Mouse (Mus musculus) MEL (cell line): ENCODE measurements around the gene Rpl10. TPM values are rescaled to one million over a fixed set of nuclear protein-coding genes. Genes with fewer than 3 reads are reported as not detected.

Source experiments
- DNase-seq: peaks from one replicate; pipeline ENCODE4 v3.0.0; 2011; ENCODE audit warnings: low read depth, low spot score
- H3K27ac ChIP-seq: 2 replicates; pipeline ENCODE4 v1.5.1; 2012; ENCODE audit warnings: low read depth, mild to moderate bottlenecking, control low read depth, low read length, moderate library complexity; ENCODE audit not compliant: control insufficient read depth
- H3K27me3 ChIP-seq, 2 experiments: fragments of 150-350 bp in 1 of 2; sonication (generic) in 1 of 2; 2 replicates each; pipeline ENCODE4 v1.6.1; 2012; ENCODE audit warnings: low read length in 2 of 2, mild to moderate bottlenecking in 2 of 2, improper control_type of control experiment in 1 of 2, moderate library complexity in 1 of 2; ENCODE audit not compliant: insufficient read depth in 2 of 2, control insufficient read depth in 1 of 2
- H3K36me3 ChIP-seq, 2 experiments: 2 replicates each; pipeline ENCODE4 v1.6.1; 2012 to 2014; ENCODE audit warnings: low read length in 2 of 2, improper control_type of control experiment in 1 of 2, inconsistent platforms in 1 of 2, mild to moderate bottlenecking in 1 of 2; ENCODE audit not compliant: insufficient read depth in 2 of 2, control insufficient read depth in 1 of 2
- H3K4me1 ChIP-seq, 2 experiments: fragments of 150-350 bp in 1 of 2; sonication (generic) in 1 of 2; 2 replicates each; pipeline ENCODE4 v1.6.1; 2012; ENCODE audit warnings: low read length in 2 of 2, improper control_type of control experiment in 1 of 2, mild to moderate bottlenecking in 1 of 2; ENCODE audit not compliant: insufficient read depth in 2 of 2, control insufficient read depth in 1 of 2
- H3K4me3 ChIP-seq, 2 experiments: fragments of 150-350 bp in 1 of 2; sonication (generic) in 1 of 2; 2 replicates each; pipeline ENCODE4 v1.5.1; 2012; ENCODE audit warnings: low read depth in 2 of 2, low read length in 2 of 2, mild to moderate bottlenecking in 2 of 2, moderate library complexity in 2 of 2, control low read depth in 1 of 2, improper control_type of control experiment in 1 of 2; ENCODE audit not compliant: control insufficient read depth in 1 of 2, insufficient read depth in 1 of 2
- H3K79me2 ChIP-seq: 2 replicates; pipeline ENCODE4 v1.6.1; 2012; ENCODE audit warnings: mild to moderate bottlenecking, low read length, moderate library complexity; ENCODE audit not compliant: control insufficient read depth, poor library complexity, insufficient read depth
- H3K9ac ChIP-seq: 2 replicates; pipeline ENCODE4 v1.6.1; 2012; ENCODE audit warnings: low read depth, mild to moderate bottlenecking, control low read depth, low read length, moderate library complexity; ENCODE audit not compliant: control insufficient read depth, poor library complexity, severe bottlenecking
- H3K9me3 ChIP-seq: fragments of 150-350 bp; sonication (generic); replicated peaks from 2 replicates; pipeline ENCODE4 v1.6.1; 2012; ENCODE audit warnings: mild to moderate bottlenecking, low read length, improper control_type of control experiment, moderate library complexity; ENCODE audit not compliant: insufficient read depth
- CHD1 ChIP-seq: IDR thresholded peaks from 2 replicates; pipeline ENCODE4 v1.6.1; 2012; ENCODE audit warnings: low read depth, mild to moderate bottlenecking, inconsistent platforms, low read length, improper control_type of control experiment
- CTCF ChIP-seq, 3 experiments: IDR thresholded peaks in 2 of 3; conservative IDR thresholded peaks in 1 of 3; 2 replicates each; pipeline ENCODE4 v1.5.1; 2011 to 2012; ENCODE audit warnings: low read length in 3 of 3, low read depth in 2 of 3, mild to moderate bottlenecking in 2 of 3, improper control_type of control experiment in 1 of 3, inconsistent platforms in 1 of 3, mixed read lengths in 1 of 3, moderate library complexity in 1 of 3; ENCODE audit not compliant: control insufficient read depth in 1 of 3, insufficient read depth in 1 of 3, poor library complexity in 1 of 3, severe bottlenecking in 1 of 3
- E2F4 ChIP-seq: IDR thresholded peaks from 2 replicates; pipeline ENCODE4 v1.6.1; 2011; ENCODE audit warnings: low read depth, low read length, improper control_type of control experiment, borderline replicate concordance
- ELF1 ChIP-seq: IDR thresholded peaks from 2 replicates; pipeline ENCODE4 v1.6.1; 2014; ENCODE audit warnings: low read depth, mild to moderate bottlenecking, inconsistent platforms, low read length, improper control_type of control experiment, moderate library complexity
- EP300 ChIP-seq, 2 experiments: IDR thresholded peaks; 2 replicates each; pipeline ENCODE4 v1.6.1; 2011; ENCODE audit warnings: improper control_type of control experiment in 2 of 2, low read length in 2 of 2, low read depth in 1 of 2, mild to moderate bottlenecking in 1 of 2
- GABPA ChIP-seq: IDR thresholded peaks from 2 replicates; pipeline ENCODE4 v1.6.1; 2012; ENCODE audit warnings: low read depth, mild to moderate bottlenecking, inconsistent platforms, low read length, improper control_type of control experiment, moderate library complexity
- GATA1 ChIP-seq: IDR thresholded peaks from 2 replicates; pipeline ENCODE4 v1.6.1; 2011; ENCODE audit warnings: low read depth, low read length, improper control_type of control experiment
- HCFC1 ChIP-seq: IDR thresholded peaks from 2 replicates; pipeline ENCODE4 v1.6.1; 2012; ENCODE audit warnings: low read depth, mild to moderate bottlenecking, inconsistent platforms, low read length, improper control_type of control experiment, moderate library complexity
- JUND ChIP-seq: IDR thresholded peaks from 2 replicates; pipeline ENCODE4 v1.6.1; 2011; ENCODE audit warnings: low read depth, mild to moderate bottlenecking, improper control_type of control experiment, low read length
- KAT2A ChIP-seq: conservative IDR thresholded peaks from 2 replicates; pipeline ENCODE4 v1.6.1; 2012; ENCODE audit warnings: low read depth, low read length, improper control_type of control experiment, inconsistent platforms
- MAFK ChIP-seq: IDR thresholded peaks from 2 replicates; pipeline ENCODE4 v1.6.1; 2011; ENCODE audit warnings: low read depth, mild to moderate bottlenecking, low read length, improper control_type of control experiment, borderline replicate concordance
- MAX ChIP-seq: IDR thresholded peaks from 2 replicates; pipeline ENCODE4 v1.6.1; 2011; ENCODE audit warnings: low read length, improper control_type of control experiment
- MAZ ChIP-seq: IDR thresholded peaks from 2 replicates; pipeline ENCODE4 v1.6.1; 2012; ENCODE audit warnings: low read depth, mild to moderate bottlenecking, inconsistent platforms, low read length, improper control_type of control experiment
- MEF2A ChIP-seq: IDR thresholded peaks from 2 replicates; pipeline ENCODE4 v1.6.1; 2014; ENCODE audit warnings: low read depth, mild to moderate bottlenecking, inconsistent platforms, low read length, improper control_type of control experiment; ENCODE audit not compliant: poor library complexity, insufficient replicate concordance, severe bottlenecking; ENCODE audit errors: extremely low read depth
- MXI1 ChIP-seq: IDR thresholded peaks from 2 replicates; pipeline ENCODE4 v1.6.1; 2011; ENCODE audit warnings: mild to moderate bottlenecking, low read depth, low read length, improper control_type of control experiment
- MYB ChIP-seq: IDR thresholded peaks from 2 replicates; pipeline ENCODE4 v1.6.1; 2011; ENCODE audit warnings: mild to moderate bottlenecking, low read depth, low read length, improper control_type of control experiment
- MYC ChIP-seq: IDR thresholded peaks from 2 replicates; pipeline ENCODE4 v1.6.1; 2011; ENCODE audit warnings: low read depth, mild to moderate bottlenecking, low read length, improper control_type of control experiment, moderate library complexity
- POLR2AphosphoS2 ChIP-seq: IDR thresholded peaks from 2 replicates; pipeline ENCODE4 v1.6.1; 2011; ENCODE audit warnings: low read length, improper control_type of control experiment
- POLR2AphosphoS5 ChIP-seq: IDR thresholded peaks from 2 replicates; pipeline ENCODE4 v1.6.1; 2012; ENCODE audit warnings: low read depth, borderline replicate concordance, mild to moderate bottlenecking, inconsistent platforms, low read length, moderate library complexity, mixed read lengths
- RAD21 ChIP-seq: IDR thresholded peaks from 2 replicates; pipeline ENCODE4 v1.6.1; 2011; ENCODE audit warnings: mild to moderate bottlenecking, low read depth, low read length, improper control_type of control experiment
- SMC3 ChIP-seq: IDR thresholded peaks from 2 replicates; pipeline ENCODE4 v1.6.1; 2011; ENCODE audit warnings: low read depth, low read length, improper control_type of control experiment
- TAL1 ChIP-seq: IDR thresholded peaks from 2 replicates; pipeline ENCODE4 v1.6.1; 2012; ENCODE audit warnings: mild to moderate bottlenecking, inconsistent platforms, low read length, moderate library complexity, mixed read lengths
- TBP ChIP-seq: IDR thresholded peaks from 2 replicates; pipeline ENCODE4 v1.8.0; 2011; ENCODE audit warnings: low read depth, low read length, improper control_type of control experiment
- TCF12 ChIP-seq: IDR thresholded peaks from 2 replicates; pipeline ENCODE4 v1.6.1; 2014; ENCODE audit warnings: low read depth, mild to moderate bottlenecking, inconsistent platforms, low read length, improper control_type of control experiment, moderate library complexity
- UBTF ChIP-seq: IDR thresholded peaks from 2 replicates; pipeline ENCODE4 v1.6.1; 2012; ENCODE audit warnings: low read depth, mild to moderate bottlenecking, inconsistent platforms, low read length, improper control_type of control experiment, moderate library complexity, borderline replicate concordance; ENCODE audit not compliant: insufficient read depth
- USF1 ChIP-seq: IDR thresholded peaks from 2 replicates; pipeline ENCODE4 v1.6.1; 2014; ENCODE audit warnings: low read depth, mild to moderate bottlenecking, inconsistent platforms, low read length, improper control_type of control experiment, moderate library complexity
- USF2 ChIP-seq, 2 experiments: IDR thresholded peaks; 2 replicates each; pipeline ENCODE4 v1.6.1; 2011 to 2012; ENCODE audit warnings: improper control_type of control experiment in 2 of 2, low read length in 2 of 2, borderline replicate concordance in 1 of 2, inconsistent platforms in 1 of 2, low read depth in 1 of 2, mild to moderate bottlenecking in 1 of 2; ENCODE audit not compliant: insufficient read depth in 1 of 2
- ZC3H11A ChIP-seq: IDR thresholded peaks from 2 replicates; pipeline ENCODE4 v1.6.1; 2012; ENCODE audit warnings: low read depth, mild to moderate bottlenecking, inconsistent platforms, low read length, improper control_type of control experiment
- ZMIZ1 ChIP-seq: IDR thresholded peaks from 2 replicates; pipeline ENCODE4 v1.6.1; 2012; ENCODE audit warnings: low read depth, mild to moderate bottlenecking, inconsistent platforms, low read length, improper control_type of control experiment, moderate library complexity
- ZNF384 ChIP-seq: IDR thresholded peaks from 2 replicates; pipeline ENCODE4 v1.6.1; 2012; ENCODE audit warnings: low read depth, mild to moderate bottlenecking, inconsistent platforms, low read length, improper control_type of control experiment
- polyA plus RNA-seq, 2 experiments: library from polyadenylated mRNA; stranded (reverse) in 1 of 2; unstranded in 1 of 2; fragments of >175 nt in 1 of 2; fragments of >200 nt in 1 of 2; gene quantifications; 2 replicates each; pipeline versions ENCODE4 v1.2.1 to v1.2.4; 2012; ENCODE audit warnings: low replicate concordance in 2 of 2, low read depth in 1 of 2; ENCODE audit not compliant: insufficient read length in 2 of 2, insufficient read depth in 1 of 2, missing spikeins in 1 of 2
- total RNA-seq: library from RNA; depleted of rRNA; stranded (reverse); fragments of 300-350 nt; gene quantifications from 2 replicates; pipeline ENCODE4 v1.2.3, GENCODE M21; 2012

The Rpl10 gene
- total and polyA plus RNA-seq, 3 experiments = 232 to 3,229 TPM; not detected in 1

- Histone ChIP-seq H3K27me3 (no peaks in the 10 kb centered on the region), H3K4me3 (peak overlapping the region; percentile 52 to 71), H3K4me1 (peaks cover 0 to 17% of the 10 kb centered on the region in 2 experiments; a peak in 2 of 4 replicates), H3K27ac (peak overlapping the region; percentile 74), H3K9ac (peak overlapping the region; percentile 64), H3K36me3 (peaks cover 0 to 12% of the 10 kb centered on the region in 2 experiments; a peak in 3 of 4 replicates), H3K79me2 (peaks cover 18% of the 10 kb centered on the region), H3K9me3 (no peaks in the 10 kb centered on the region)
- DNase-seq = peak; percentile 27
- TF ChIP-seq MYC = no peak
- no peak for TF ChIP-seq JUND
- TF ChIP-seq ELF1 = no peak
- no peak for TF ChIP-seq KAT2A
- no peak for TF ChIP-seq E2F4
- TF ChIP-seq SMC3 = no peak
- TF ChIP-seq USF1 = no peak
Observed at GRCm38 (mm10) chrX:74245107-74245506, 25.5 kb upstream of the Rpl10 start.

GRCm38 (mm10) chrX:74245687-74246086 is 24.9 kb upstream of the Rpl10 start:
- peaks cover 0 to 17% of the 10 kb centered on the region in 2 experiments; a peak in 2 of 4 replicates for H3K4me1 ChIP-seq
- H3K79me2 ChIP-seq = peaks cover 18% of the 10 kb centered on the region
- peak overlapping the region; percentile 64 for H3K9ac ChIP-seq
- peak overlapping the region; percentile 52 to 71 for H3K4me3 ChIP-seq
- peak overlapping the region; percentile 83 for H3K27ac ChIP-seq
- H3K36me3 ChIP-seq = peaks cover 0 to 12% of the 10 kb centered on the region in 2 experiments; a peak in 3 of 4 replicates
- DNase-seq = peak; percentile 84
- H3K9me3 ChIP-seq = no peaks in the 10 kb centered on the region
- no peaks in the 10 kb centered on the region for H3K27me3 ChIP-seq
- TF ChIP-seq E2F4 (no peak), TAL1 (no peak), JUND (no peak), MYC (no peak), EP300 (IDR thresholded peaks at IDR 0.05; ENCODE audit: low read depth in 1 of 2, low read length in 2 of 2) (no peak), POLR2AphosphoS2 (no peak), CTCF (IDR thresholded peaks at IDR 0.05 in 2 of 3, conservative IDR thresholded peaks at IDR 0.05 in 1 of 3; ENCODE audit: control insufficient read depth in 1 of 3, insufficient read depth in 1 of 3, low read depth in 2 of 3, low read length in 3 of 3, poor library complexity in 1 of 3, severe bottlenecking in 1 of 3) (no peak), RAD21 (no peak), KAT2A (no peak), MEF2A (no peak), MXI1 (peak; percentile 33; the same call in 1 of the 2 replicates), ZC3H11A (no peak), GABPA (no peak), MYB (no peak), CHD1 (no peak), GATA1 (no peak), ZMIZ1 (no peak), POLR2AphosphoS5 (no peak), TCF12 (no peak), MAFK (no peak), SMC3 (no peak), UBTF (no peak), TBP (0 out of 2 replicates have a peak, but pooled peaks have one; percentile 15), HCFC1 (peak; percentile 57; the same call in 1 of the 2 replicates), ZNF384 (no peak), USF2 (IDR thresholded peaks at IDR 0.05; ENCODE audit: borderline replicate concordance in 1 of 2, insufficient read depth in 1 of 2, low read depth in 1 of 2, low read length in 2 of 2) (no peak), MAZ (peak; percentile 63; the same call in 1 of the 2 replicates), MAX (peak; percentile 43; the same call in 1 of the 2 replicates)
